Mouse (Mus musculus): ENCODE measurements around the gene Magi1. TPM values are rescaled to one million over a fixed set of nuclear protein-coding genes. Genes with fewer than 3 reads are reported as not detected.
"Not testable (repeated sequence)": the region's sequence is repeated elsewhere in the genome, so short reads cannot be mapped to it uniquely, and the experiment has no call there.

The Magi1 gene
- total RNA-seq, 2 experiments from 2014 or later: 0.28 to 0.57 TPM

GRCm38 (mm10) chr6:93648581-93649230 is 635.0 kb downstream of the Magi1 start:
- ATAC-seq (replicated peaks; ENCODE audit: low FRiP score, low TSS enrichment, poor library complexity, severe bottlenecking): no peak

- ATAC-seq (replicated peaks; ENCODE audit: low FRiP score, low TSS enrichment, poor library complexity, severe bottlenecking): not testable (repeated sequence)
Observed at GRCm38 (mm10) chr6:93629735-93630291, 653.9 kb downstream of the Magi1 start.

- ATAC-seq (replicated peaks; ENCODE audit: low FRiP score, low TSS enrichment, poor library complexity, severe bottlenecking): no peak
Observed at GRCm38 (mm10) chr6:93627200-93627599, 656.5 kb downstream of the Magi1 start.

Other genes starting within 250 kb of the Magi1 start
- gene Slc25a26, start 216.4 kb upstream of the Magi1 start, total RNA-seq (2014; fragmentation: Nextera tagmentation): 9.9 TPM in 2 replicates
- 3.0 and 5.0 TPM in 2 replicates for gene Slc25a26, start 216.4 kb upstream of the Magi1 start, total RNA-seq (2017)

All from megakaryocyte-erythroid progenitor cell, adult 5-6 weeks (primary cell).